Mouse (Mus musculus) heart, postnatal 0 days (tissue): ENCODE results near the gene Krtap4-2. TPM values are rescaled to one million over a fixed set of nuclear protein-coding genes. Genes with fewer than 3 reads are reported as not detected.
"Not testable (repeated sequence)": the region's sequence is repeated elsewhere in the genome, so short reads cannot be mapped to it uniquely, and the experiment has no call there.

ENCODE experiments used
- ATAC-seq: fragments of 200-750 bp; cut with Nextera tagmentation; 2 replicates; pipeline ENCODE4 v1.8.0; 2017; ENCODE audit warnings: low read depth, moderate number of reproducible peaks, moderate library complexity; ENCODE audit not compliant: insufficient read depth
- DNase-seq: peaks from one replicate; pipeline ENCODE4 v3.0.0-alpha.2; 2016; ENCODE audit warnings: low spot score
- H3K27ac ChIP-seq: fragments of 300-500 bp; sonication (generic); 2 replicates; pipeline ENCODE4 v1.5.1; 2014; ENCODE audit warnings: low read depth, mild to moderate bottlenecking
- H3K27me3 ChIP-seq: fragments of 300-500 bp; sonication (generic); 2 replicates; pipeline ENCODE4 v1.6.1; 2014; ENCODE audit warnings: low read length, mixed read lengths; ENCODE audit not compliant: control insufficient read depth, insufficient read depth
- H3K36me3 ChIP-seq: fragments of 300-500 bp; sonication (generic); replicated peaks from 2 replicates; pipeline ENCODE4 v1.6.1; 2014; ENCODE audit warnings: low read length, mixed read lengths; ENCODE audit not compliant: control insufficient read depth, insufficient read depth
- H3K4me1 ChIP-seq: fragments of 300-500 bp; sonication (generic); 2 replicates; pipeline ENCODE4 v1.6.1; 2014; ENCODE audit warnings: antibody characterized with exemption; ENCODE audit not compliant: control insufficient read depth, insufficient read depth
- H3K4me2 ChIP-seq: fragments of 300-500 bp; sonication (generic); 2 replicates; pipeline ENCODE4 v1.6.1; 2014; ENCODE audit warnings: low read depth, mild to moderate bottlenecking, low read length, moderate library complexity
- H3K4me3 ChIP-seq: fragments of 300-500 bp; sonication (generic); 2 replicates; pipeline ENCODE4 v1.5.1; 2014; ENCODE audit warnings: low read depth, low read length
- H3K9ac ChIP-seq: fragments of 300-500 bp; sonication (generic); replicated peaks from 2 replicates; pipeline ENCODE4 v1.6.1; 2014; ENCODE audit warnings: low read depth, low read length, mixed read lengths
- H3K9me3 ChIP-seq: fragments of 300-500 bp; sonication (generic); replicated peaks from 2 replicates; pipeline ENCODE4 v1.6.1; 2016; ENCODE audit warnings: low read length; ENCODE audit not compliant: control insufficient read depth
- CTCF ChIP-seq: IDR thresholded peaks from 2 replicates; pipeline ENCODE4 v1.5.1; 2016; ENCODE audit warnings: antibody characterized with exemption, control low read depth, low read depth
- EP300 ChIP-seq: IDR thresholded peaks from 2 replicates; pipeline ENCODE4 v1.6.1; 2016; ENCODE audit warnings: antibody characterized with exemption, low read depth
- WGBS: fragments of 180-500 bp; shearing (Covaris S2); extraction: QIAGEN DNeasy Blood & Tissue Kit; methylation state at CpG from one replicate; pipeline ENCODE4 v1.1.7; 2014; 5-methylcytosine and 5-hydroxymethylcytosine counted together
- polyA plus RNA-seq: library from polyadenylated mRNA; unstranded; fragments of >200 nt; fragmentation: Nextera tagmentation; extraction: Ambion mirVana; gene quantifications from 2 replicates; pipeline ENCODE4 v1.2.1, GENCODE M21; 2015
- total RNA-seq: library from RNA; depleted of rRNA; stranded (reverse); fragments of >200 nt; gene quantifications from 2 replicates; pipeline ENCODE4 v1.2.3, GENCODE M21; 2014; ENCODE audit warnings: low replicate concordance

Gene Krtap4-2
- total and polyA plus RNA-seq, 2 experiments from 2014 or later = not detected

DNA sequence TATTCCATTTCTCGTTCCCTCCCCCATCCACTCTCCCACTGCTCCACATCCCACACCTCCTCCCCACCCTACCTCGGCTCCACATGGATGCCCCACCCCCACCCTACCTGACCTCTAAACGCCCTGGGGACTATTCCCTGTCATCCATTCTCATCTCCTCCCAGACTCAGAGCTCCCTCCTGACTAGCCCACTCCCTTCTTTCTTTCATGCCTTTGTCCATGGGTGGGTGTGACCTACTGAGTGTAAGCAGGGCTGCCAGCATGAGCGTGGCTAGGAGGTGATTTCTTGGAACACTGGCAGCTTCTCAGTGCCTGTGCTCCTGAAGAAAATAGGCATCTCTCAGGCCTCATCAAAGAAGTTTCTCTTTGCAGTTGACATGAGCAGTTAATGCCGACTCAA, 22.2 kb upstream of the Krtap4-2 start:
- Histone ChIP-seq H3K27ac (no peak overlapping the region), H3K9me3 (no peaks in the 10 kb centered on the region), H3K4me1 (no peaks in the 10 kb centered on the region), H3K27me3 (no peaks in the 10 kb centered on the region), H3K4me2 (no peak overlapping the region), H3K36me3 (no peaks in the 10 kb centered on the region), H3K4me3 (no peak overlapping the region), H3K9ac (no peak overlapping the region)
- 58% methylated on average over 5 of the region's 5 CpGs for WGBS
- ATAC-seq (no peak), DNase-seq (no peak)
- TF ChIP-seq CTCF = no peak
- no peak for TF ChIP-seq EP300

DNA sequence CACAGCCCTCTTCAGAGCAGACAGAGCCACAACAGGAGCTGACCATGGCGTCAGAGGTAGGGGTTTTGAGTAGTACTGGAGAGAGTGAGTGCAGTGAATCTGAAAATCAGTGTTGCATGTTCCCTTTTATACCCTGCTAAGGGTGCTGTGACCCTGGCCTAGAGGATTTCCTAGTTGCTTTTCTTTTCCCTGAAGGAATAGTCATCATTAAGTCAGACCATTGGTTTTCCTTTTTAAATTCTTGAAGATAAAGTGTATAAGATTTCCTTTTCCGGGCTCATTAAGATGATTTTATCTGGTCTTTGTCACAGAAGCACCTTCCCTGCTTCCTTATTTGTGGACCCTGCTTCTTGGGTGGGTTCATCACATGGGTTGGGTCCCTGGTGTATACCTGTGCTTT, 15.3 kb upstream of the Krtap4-2 start, which contains the start of gene Gm11555:
Gm11555 (minus strand) TSS at position 101 of the 400 bp plus-strand sequence.
- Histone ChIP-seq H3K9me3 (no peaks in the 10 kb centered on the region), H3K4me2 (no peak within 1 kb of the TSS), H3K4me3 (no peak within 1 kb of the TSS), H3K4me1 (no peaks in the 10 kb centered on the region), H3K9ac (no peak within 1 kb of the TSS), H3K27me3 (no peaks in the 10 kb centered on the region), H3K36me3 (no peaks in the 10 kb centered on the region), H3K27ac (no peak within 1 kb of the TSS)
- ATAC-seq = no peak
- 70% methylated on average over 2 of the region's 2 CpGs for WGBS
- TF ChIP-seq EP300 (no peak), CTCF (no peak)
- DNase-seq = no peak

DNA sequence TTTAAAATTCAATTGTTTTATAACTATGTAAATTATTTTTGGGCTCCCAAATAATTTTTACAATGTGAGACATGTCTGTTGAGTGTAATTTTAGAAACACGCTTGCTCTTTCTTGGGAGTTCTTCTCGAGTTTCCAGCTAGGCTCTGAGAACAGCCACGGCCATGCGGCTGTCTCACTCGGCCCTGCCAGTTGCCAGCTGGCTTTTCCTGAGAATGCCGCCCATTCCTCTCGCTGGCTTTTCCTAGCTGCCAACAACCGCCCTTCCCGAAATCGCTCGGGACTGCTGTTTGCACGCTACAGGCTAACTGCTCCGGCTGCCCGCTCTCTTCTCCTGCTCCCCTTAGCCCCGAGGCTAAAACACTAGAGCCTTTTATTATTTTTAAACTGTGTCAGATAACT, 11.6 kb upstream of the Krtap4-2 start:
- H3K9ac ChIP-seq = no peak overlapping the region
- TF ChIP-seq CTCF (no peak), EP300 (no peak)
- H3K9me3 ChIP-seq = no peaks in the 10 kb centered on the region
- no peak overlapping the region for H3K27ac ChIP-seq
- H3K27me3 ChIP-seq = no peaks in the 10 kb centered on the region
- DNase-seq (no peak), ATAC-seq (no peak)
- 77% methylated on average over 15 of the region's 15 CpGs for WGBS
- no peaks in the 10 kb centered on the region for H3K4me1 ChIP-seq
- no peaks in the 10 kb centered on the region for H3K36me3 ChIP-seq
- no peak overlapping the region for H3K4me3 ChIP-seq
- no peak overlapping the region for H3K4me2 ChIP-seq

DNA sequence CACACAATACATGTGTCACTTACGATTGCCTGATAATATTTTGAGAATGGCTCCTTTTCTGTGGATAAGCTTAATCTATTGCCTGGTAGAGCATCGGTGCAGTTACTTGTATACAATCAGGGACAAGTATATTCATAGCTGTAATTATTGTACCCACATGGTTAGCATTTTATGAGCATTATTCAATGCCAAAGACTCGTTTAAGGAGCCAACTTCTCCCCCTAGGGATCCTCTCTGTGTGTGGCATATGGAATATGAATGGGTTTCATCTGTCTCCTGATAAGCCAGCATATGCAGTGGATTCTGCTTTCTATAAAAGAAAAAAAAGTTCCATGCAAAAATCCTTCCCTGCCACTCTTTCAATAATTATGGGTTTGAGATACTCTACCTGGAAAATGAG, 9.5 kb upstream of the Krtap4-2 start:
- no peak for TF ChIP-seq CTCF
- TF ChIP-seq EP300 = no peak
- DNase-seq = no peak
- no peak overlapping the region for H3K27ac ChIP-seq
- H3K36me3 ChIP-seq = no peaks in the 10 kb centered on the region
- H3K4me1 ChIP-seq = no peaks in the 10 kb centered on the region
- no peak overlapping the region for H3K9ac ChIP-seq
- no peak overlapping the region for H3K4me2 ChIP-seq
- no peaks in the 10 kb centered on the region for H3K9me3 ChIP-seq
- 70% methylated on average over 3 of the region's 3 CpGs for WGBS
- no peak overlapping the region for H3K4me3 ChIP-seq
- no peak for ATAC-seq
- H3K27me3 ChIP-seq = no peaks in the 10 kb centered on the region

DNA sequence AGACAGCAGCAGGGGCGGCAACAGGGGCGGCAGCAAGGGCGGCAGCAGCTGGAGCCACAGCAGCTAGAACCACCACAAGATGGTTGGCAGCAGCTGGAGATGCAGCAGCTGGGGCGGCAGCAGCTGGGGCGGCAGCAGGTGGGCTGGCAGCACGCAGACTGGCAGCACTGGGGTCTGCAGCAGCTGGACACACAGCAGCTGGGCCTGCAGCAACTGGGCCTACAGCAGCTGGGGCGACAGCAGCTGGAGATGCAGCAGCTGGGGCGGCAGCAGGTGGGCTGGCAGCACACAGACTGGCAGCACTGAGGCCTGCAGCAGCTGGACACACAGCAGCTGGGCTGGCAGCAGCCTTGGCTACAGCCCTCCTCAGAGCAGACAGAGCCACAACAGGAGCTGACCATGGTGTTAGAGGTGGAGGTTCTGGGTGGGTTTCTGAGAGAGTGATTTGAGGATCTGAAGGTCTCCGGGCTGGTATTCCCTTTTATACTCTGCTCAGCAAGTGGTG, 8.8 kb upstream of the Krtap4-2 start, which contains the start of gene Krtap4-7:
Krtap4-7 (minus strand) TSS at position 455 of the 505 bp plus-strand sequence.
- 78% methylated on average over 9 of the region's 9 CpGs for WGBS
- not testable (repeated sequence) for H3K27me3 ChIP-seq, H3K9me3 ChIP-seq, H3K4me2 ChIP-seq, H3K9ac ChIP-seq, DNase-seq, H3K4me3 ChIP-seq, H3K36me3 ChIP-seq, H3K4me1 ChIP-seq, H3K27ac ChIP-seq, ATAC-seq

DNA sequence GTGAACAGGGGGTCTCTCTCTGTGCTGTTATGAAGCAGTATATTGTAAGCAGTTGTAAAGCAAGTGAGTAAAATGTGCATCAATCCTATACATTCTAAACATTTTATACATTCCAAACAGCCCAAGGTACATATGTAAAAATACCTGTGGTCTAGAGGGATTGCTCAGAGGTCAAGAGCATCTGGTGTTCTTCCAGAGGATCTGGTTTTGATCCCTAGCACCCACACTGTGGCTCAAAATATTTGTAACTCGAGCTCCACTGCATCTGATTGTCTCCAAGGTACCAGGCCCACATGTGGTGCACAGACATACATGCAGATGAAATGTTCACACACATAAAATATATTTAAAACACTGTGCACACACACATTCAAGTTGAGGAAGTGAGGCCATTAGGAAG, 6.0 kb upstream of the Krtap4-2 start:
- H3K36me3 ChIP-seq = no peaks in the 10 kb centered on the region
- H3K4me3 ChIP-seq = no peak overlapping the region
- H3K4me2 ChIP-seq = no peak overlapping the region
- WGBS = 13% methylated on average over 1 of the region's 1 CpGs
- ATAC-seq (no peak), DNase-seq (no peak)
- TF ChIP-seq EP300 (no peak), CTCF (no peak)
- H3K9me3 ChIP-seq = no peaks in the 10 kb centered on the region
- no peaks in the 10 kb centered on the region for H3K4me1 ChIP-seq
- H3K27me3 ChIP-seq = no peaks in the 10 kb centered on the region
- H3K27ac ChIP-seq = no peak overlapping the region
- H3K9ac ChIP-seq = no peak overlapping the region
